Mouse (Mus musculus): ENCODE data around the gene Pla2r1. TPM values are rescaled to one million over a fixed set of nuclear protein-coding genes. Genes with fewer than 3 reads are reported as not detected.

Pla2r1 gene
- polyA plus RNA-seq, 1 experiment, result 0.38 TPM

- TF ChIP-seq POLR2A (IDR thresholded peaks at IDR 0.05; ENCODE audit: borderline replicate concordance, extremely low read depth, insufficient read depth, insufficient read length, poor library complexity, severe bottlenecking), result no peak
- TF ChIP-seq CTCF (IDR thresholded peaks at IDR 0.05; ENCODE audit: borderline replicate concordance, extremely low read depth, insufficient read depth, insufficient read length), result no peak
- DNase-seq (ENCODE audit: low read depth), result no peak
Observed at GRCm38 (mm10) chr2:60375126-60375525, 178.0 kb downstream of the Pla2r1 start.

DNA sequence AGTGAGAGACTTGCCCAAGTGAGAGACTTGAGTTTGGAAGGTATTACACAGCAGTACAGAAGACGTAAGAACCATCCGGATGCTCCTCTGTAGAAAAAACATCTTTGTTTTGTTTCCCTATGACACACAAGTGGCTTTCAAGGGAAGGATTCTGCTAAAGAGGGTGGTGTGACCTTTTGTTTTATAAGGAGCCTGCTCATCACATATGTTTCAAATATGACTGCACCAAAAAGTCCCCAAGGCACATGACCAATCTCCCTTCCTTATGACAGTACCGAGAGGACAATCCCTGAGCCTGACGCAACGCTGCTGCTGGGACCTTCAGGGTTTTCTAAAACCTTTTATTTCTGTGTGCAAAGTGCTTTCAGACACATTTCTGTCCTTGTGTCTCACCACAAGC is 182.9 kb downstream of the Pla2r1 start:
- DNase-seq (ENCODE audit: low read depth), result no peak
- TF ChIP-seq POLR2A (IDR thresholded peaks at IDR 0.05; ENCODE audit: borderline replicate concordance, extremely low read depth, insufficient read depth, insufficient read length, poor library complexity, severe bottlenecking), result no peak
- TF ChIP-seq CTCF (IDR thresholded peaks at IDR 0.05; ENCODE audit: borderline replicate concordance, extremely low read depth, insufficient read depth, insufficient read length), result no peak

DNA sequence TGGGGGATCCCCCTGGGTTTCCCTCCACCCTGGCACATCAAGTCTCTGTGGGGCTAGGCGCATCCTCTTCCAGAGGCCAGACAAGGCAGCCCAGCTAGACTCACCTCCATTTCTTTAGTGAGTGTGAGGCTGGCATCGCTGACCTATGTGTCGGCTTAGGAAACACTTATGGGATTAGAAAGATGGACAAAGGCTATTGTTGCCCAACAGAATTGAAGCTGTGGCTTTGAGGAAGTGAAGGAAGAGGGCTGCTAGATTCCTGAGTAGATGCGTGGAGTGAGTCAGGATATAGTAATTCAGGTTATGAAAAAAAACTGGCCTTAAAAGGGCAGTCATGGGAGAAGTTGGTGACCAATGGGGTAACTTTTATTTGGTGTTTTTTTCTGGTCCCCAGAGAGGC is 183.7 kb downstream of the Pla2r1 start:
- no peak for DNase-seq (ENCODE audit: low read depth)

GRCm38 (mm10) chr2:60367871-60368270 is 185.2 kb downstream of the Pla2r1 start:
- no peak for DNase-seq (ENCODE audit: low read depth)
- TF ChIP-seq CTCF (IDR thresholded peaks at IDR 0.05; ENCODE audit: borderline replicate concordance, extremely low read depth, insufficient read depth, insufficient read length) (no peak), POLR2A (IDR thresholded peaks at IDR 0.05; ENCODE audit: borderline replicate concordance, extremely low read depth, insufficient read depth, insufficient read length, poor library complexity, severe bottlenecking) (no peak)

More for the DNA sequence above, 183.7 kb downstream of the Pla2r1 start:
- TF ChIP-seq POLR2A (IDR thresholded peaks at IDR 0.05; ENCODE audit: borderline replicate concordance, extremely low read depth, insufficient read depth, insufficient read length, poor library complexity, severe bottlenecking), result no peak
- TF ChIP-seq CTCF (IDR thresholded peaks at IDR 0.05; ENCODE audit: borderline replicate concordance, extremely low read depth, insufficient read depth, insufficient read length), result no peak

Other genes with a start within 250 kb of the Pla2r1 start
- 0.57 and 0.86 TPM in 2 replicates for gene Ly75, start 170.0 kb downstream of the Pla2r1 start, polyA plus RNA-seq (2012; rRNA removed)
- 0.04 and 0.15 TPM in 2 replicates for gene Itgb6, start 169.3 kb upstream of the Pla2r1 start, polyA plus RNA-seq (2012; rRNA removed)